Mouse (Mus musculus) kidney, adult 10 weeks (tissue): ENCODE data around the gene Krt72. TPM values are rescaled to one million over a fixed set of nuclear protein-coding genes. Genes with fewer than 3 reads are reported as not detected.

Experiments
- polyA plus RNA-seq: library from polyadenylated mRNA; stranded (reverse); fragments of 350-450 nt; fragmentation: Illumina TruSeq; extraction: RNeasy Lipid Tissue Mini Kit (QIAGEN cat#74804); gene quantifications from one replicate; pipeline ENCODE4 v1.2.3, GENCODE M21; 2014; ENCODE audit warnings: low read depth, low replicate concordance

Gene Krt72
- polyA plus RNA-seq, result not detected

DNA sequence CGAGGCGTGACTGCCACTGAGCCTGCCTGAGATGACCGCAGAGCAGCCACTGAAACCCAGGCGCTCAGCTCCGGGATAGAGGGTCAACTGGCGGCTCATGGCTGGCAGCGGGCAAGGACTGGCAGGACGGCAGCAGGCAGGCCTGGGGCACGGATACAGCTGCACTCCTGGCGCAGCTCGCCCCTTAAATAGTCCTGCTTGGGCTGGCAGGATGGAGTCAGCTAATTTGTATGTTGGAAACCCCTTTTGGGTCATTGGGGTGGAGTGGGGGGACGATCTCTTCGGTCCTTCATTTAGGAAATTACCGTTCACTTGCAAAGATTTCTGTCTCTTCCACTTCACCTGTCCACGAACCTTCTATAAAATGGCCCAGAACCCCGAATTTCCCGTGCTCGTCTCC, at the start of gene Krt72:
Gene Krt72, minus strand, starts transcription at position 101 of the 400 bp plus-strand sequence.

DNA sequence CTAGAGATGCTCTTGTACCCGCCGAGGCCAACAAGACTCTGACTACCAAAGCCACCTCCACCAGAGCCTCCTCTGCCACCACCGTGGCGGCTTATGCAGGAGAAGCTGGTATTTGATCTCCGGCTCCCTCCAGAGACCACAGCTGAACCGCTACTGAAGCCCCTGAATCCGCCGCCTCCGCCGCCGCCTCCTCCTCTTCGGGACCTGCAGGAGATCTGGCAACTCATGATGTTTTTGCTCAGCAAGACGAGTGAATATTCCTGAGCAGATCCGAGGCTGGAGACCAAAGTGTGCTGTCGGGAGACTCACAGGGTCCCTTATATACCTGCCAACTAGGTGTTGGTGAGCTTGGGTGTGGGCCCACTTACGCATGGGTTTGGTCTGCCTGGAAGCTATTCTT, 31.6 kb upstream of the Krt72 start, which contains the start of gene Krt2:
Gene Krt2, minus strand, starts transcription at position 295 of the 400 bp plus-strand sequence.

DNA sequence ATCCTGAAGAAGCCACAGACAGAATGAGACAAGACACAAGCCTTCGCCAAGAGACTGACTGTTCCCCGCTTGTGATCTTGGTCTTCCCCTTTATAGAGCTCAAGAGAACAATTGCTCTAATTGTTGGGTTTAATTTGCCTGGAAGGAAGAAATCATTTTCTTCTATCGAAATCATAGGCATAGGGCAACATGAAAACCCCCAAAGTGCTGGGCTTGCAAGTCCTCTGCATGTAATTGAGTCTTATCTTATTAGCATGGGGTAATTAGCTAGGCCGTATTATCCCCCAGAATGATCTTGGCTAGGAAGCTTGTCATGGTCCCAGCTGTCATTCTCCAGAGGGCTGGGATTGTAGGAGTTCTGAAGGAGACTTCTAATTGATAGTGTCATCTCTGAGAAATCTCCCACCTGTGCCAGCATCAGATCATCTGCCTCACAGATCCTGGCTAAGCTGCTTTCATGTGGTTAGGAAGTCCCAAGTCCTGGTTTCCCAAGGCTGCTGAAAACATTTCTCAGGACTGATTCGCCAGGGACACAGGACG, 16.1 kb upstream of the Krt72 start, which contains the start of gene Krt73:
Gene Krt73, minus strand, starts transcription at position 51 of the 540 bp plus-strand sequence.

DNA sequence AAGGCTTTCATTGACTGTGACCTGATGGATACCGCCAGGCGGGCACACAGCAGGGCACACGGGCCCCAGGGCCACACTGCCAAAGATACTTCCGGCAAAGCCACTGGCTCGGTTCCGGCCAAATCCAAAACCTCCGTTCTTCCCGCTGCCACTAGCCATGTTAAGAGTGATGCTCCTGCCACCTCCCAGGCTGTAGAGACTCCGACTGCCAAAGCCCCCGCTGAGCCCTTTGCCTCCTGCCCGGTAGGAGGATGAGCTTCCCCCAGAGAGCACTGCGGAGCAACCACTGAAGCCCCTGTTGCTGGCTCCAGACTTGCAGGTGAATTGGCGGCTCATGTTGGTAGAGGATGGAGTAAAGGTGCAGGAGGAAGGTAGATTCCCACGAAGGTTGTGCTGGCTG, 43.5 kb downstream of the Krt72 start, which contains the start of gene Krt71:
Gene Krt71, minus strand, starts transcription at position 399 of the 400 bp plus-strand sequence.

Other genes starting within 250 kb of the Krt72 start
- gene Krt82, start 235.8 kb downstream of the Krt72 start, polyA plus RNA-seq, result not detected
- gene Krt90, start 223.5 kb downstream of the Krt72 start, polyA plus RNA-seq, result not detected
- not detected for gene Krt75, start 212.6 kb downstream of the Krt72 start, polyA plus RNA-seq
- gene Gm5414, start 158.3 kb downstream of the Krt72 start, polyA plus RNA-seq, result not detected
- gene Gm5478, start 139.1 kb downstream of the Krt72 start, polyA plus RNA-seq, result not detected
- gene Krt6b, start 106.2 kb downstream of the Krt72 start, polyA plus RNA-seq, result not detected
- not detected for gene Krt6a, start 92.2 kb downstream of the Krt72 start, polyA plus RNA-seq
- not detected for gene Krt5, start 73.6 kb downstream of the Krt72 start, polyA plus RNA-seq
- not detected for gene Krt71, start 43.4 kb downstream of the Krt72 start, polyA plus RNA-seq
- gene Krt73, start 15.9 kb upstream of the Krt72 start, polyA plus RNA-seq, result not detected
- not detected for gene Krt2, start 31.7 kb upstream of the Krt72 start, polyA plus RNA-seq
- not detected for gene Krt1, start 64.3 kb upstream of the Krt72 start, polyA plus RNA-seq
- gene Krt77, start 83.2 kb upstream of the Krt72 start, polyA plus RNA-seq, result not detected
- gene Krt76, start 106.5 kb upstream of the Krt72 start, polyA plus RNA-seq, result not detected
- not detected for gene Krt4, start 138.3 kb upstream of the Krt72 start, polyA plus RNA-seq
- not detected for gene Krt79, start 153.9 kb upstream of the Krt72 start, polyA plus RNA-seq
- gene Krt78, start 167.8 kb upstream of the Krt72 start, polyA plus RNA-seq, result not detected
- gene Krt8, start 218.0 kb upstream of the Krt72 start, polyA plus RNA-seq, result 4.4 TPM
- 1.5 TPM for gene Krt18, start 241.7 kb upstream of the Krt72 start, polyA plus RNA-seq